Mouse (Mus musculus) monocyte, adult 2 months (primary cell): ENCODE data around the gene Myod1.

Source experiments
- DNase-seq, 2 experiments: peaks; one replicate each; pipeline ENCODE4 v3.0.0; 2022; ENCODE audit warnings: low spot score in 2 of 2, low read depth in 1 of 2

Myod1 gene

GRCm38 (mm10) chr7:46415818-46416425, 39.6 kb downstream of the Myod1 start:
- DNase-seq: no peak

- no peak for DNase-seq
Observed at GRCm38 (mm10) chr7:46417467-46417866, 41.2 kb downstream of the Myod1 start.

GRCm38 (mm10) chr7:46418102-46418622, 41.9 kb downstream of the Myod1 start:
- DNase-seq: no peak

GRCm38 (mm10) chr7:46421535-46421934, 45.3 kb downstream of the Myod1 start:
- no peak for DNase-seq

- no peak for DNase-seq
Observed at GRCm38 (mm10) chr7:46422052-46422763, 45.9 kb downstream of the Myod1 start.

GRCm38 (mm10) chr7:46422764-46423412, 46.6 kb downstream of the Myod1 start:
- DNase-seq: peak in 1 of 2 experiments; percentile 6

- no peak for DNase-seq
Observed at GRCm38 (mm10) chr7:46423951-46424350, 47.7 kb downstream of the Myod1 start.

GRCm38 (mm10) chr7:46425012-46425411, 48.7 kb downstream of the Myod1 start:
- no peak for DNase-seq
